ENCODE assay signal across 20 mouse cellular contexts in the genomic region with DNA sequence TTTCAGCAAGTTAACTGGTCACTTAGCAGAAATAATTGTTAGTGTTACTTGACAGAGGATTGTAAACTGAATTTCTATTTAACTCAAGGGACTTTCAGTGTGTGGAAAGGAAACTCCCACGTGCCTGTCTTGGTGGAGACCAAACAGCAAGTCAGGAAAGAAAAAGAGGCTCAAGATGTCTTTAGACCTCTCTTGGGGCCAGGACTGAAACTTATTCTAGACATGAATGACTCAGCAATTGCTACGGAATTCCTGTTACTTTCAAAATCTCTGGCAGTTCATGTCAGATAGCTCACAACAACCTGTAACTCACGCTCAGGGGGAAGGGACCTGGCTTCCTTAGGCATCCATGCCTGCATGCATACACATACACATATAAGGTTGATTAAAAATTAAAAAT. TPM values are rescaled to one million over a fixed set of nuclear protein-coding genes. Genes with fewer than 3 reads are reported as not detected.
A peak's percentile ranks its signal among the peaks of the same experiment; 100 is the strongest.
DNase-seq lines count a peak whose midpoint lies in the region; ATAC-seq and TF ChIP-seq lines count a peak whose summit lies in the region.
"Had no signal": no experiment of that assay in that cellular context is flagged by ENCODE, and none has a peak within 500 bp of the region (broad histone marks: within the 10 kb centered on the region; RNA-seq: fewer than 3 reads in every experiment).

No protein-coding gene starts in this region.

- H3K4me3 ChIP-seq in intestine, embryonic 14.5 days (ENCODE audit: low read depth, low read length), result no peak overlapping the region
- H3K4me3 ChIP-seq in intestine, postnatal 0 days (ENCODE audit: low read depth, low read length), result no peak overlapping the region
- no peak overlapping the region for H3K4me3 ChIP-seq in myocyte
- H3K4me3 ChIP-seq: heart, embryonic 10.5 days; kidney, embryonic 15.5 days; midbrain, embryonic 15.5 days; neural tube, embryonic 12.5 days had no signal

- no peak overlapping the region for H3K27ac ChIP-seq in intestine, embryonic 14.5 days (ENCODE audit: low read depth)
- no peak overlapping the region for H3K27ac ChIP-seq in intestine, postnatal 0 days (ENCODE audit: low read depth, low read length)
- H3K27ac ChIP-seq: heart, embryonic 10.5 days; hindbrain, postnatal 0 days; kidney, embryonic 15.5 days; midbrain, embryonic 15.5 days; neural tube, embryonic 12.5 days had no signal

- 40% methylated on average over 3 of the region's 3 CpGs for WGBS in intestine, embryonic 14.5 days
- 55% methylated on average over 3 of the region's 3 CpGs for WGBS in intestine, postnatal 0 days

- H3K4me2 ChIP-seq in intestine, embryonic 14.5 days (ENCODE audit: low read length), result no peak overlapping the region
- H3K4me2 ChIP-seq in intestine, postnatal 0 days (replicated peaks; ENCODE audit: low read depth), result no peak overlapping the region
- H3K4me2 ChIP-seq in myocyte (ENCODE audit: low read depth), result peak overlapping the region; percentile 7
- H3K4me2 ChIP-seq: kidney, embryonic 15.5 days; midbrain, embryonic 15.5 days; neural tube, embryonic 12.5 days had no signal

- ATAC-seq in intestine, embryonic 14.5 days (replicated peaks; ENCODE audit: low FRiP score, low TSS enrichment, low read depth), result no peak
- ATAC-seq in intestine, postnatal 0 days, result no peak
- no peak for ATAC-seq in monocyte, adult 5-6 weeks (replicated peaks; ENCODE audit: insufficient number of reproducible peaks, low FRiP score, low TSS enrichment, poor library complexity, severe bottlenecking)
- ATAC-seq: forebrain, embryonic 16.5 days; hindbrain, postnatal 0 days; midbrain, embryonic 15.5 days; Patski had no signal

- no peak overlapping the region for H3K9ac ChIP-seq in intestine, embryonic 14.5 days (ENCODE audit: low read length)
- no peak overlapping the region for H3K9ac ChIP-seq in intestine, postnatal 0 days (ENCODE audit: low read depth, low read length)
- H3K9ac ChIP-seq: kidney, embryonic 15.5 days; midbrain, embryonic 15.5 days; neural tube, embryonic 12.5 days had no signal

- TF ChIP-seq POLR2A in myocyte (IDR thresholded peaks at IDR 0.05; ENCODE audit: insufficient read length, low read depth), result no peak

- no peak for TF ChIP-seq CTCF in intestine, postnatal 0 days (IDR thresholded peaks at IDR 0.05; ENCODE audit: low read depth)

- H3K4me1 ChIP-seq in intestine, embryonic 14.5 days (replicated peaks; ENCODE audit: control insufficient read depth, insufficient read depth, low read length), result peaks cover 11% of the 10 kb centered on the region
- H3K4me1 ChIP-seq in intestine, postnatal 0 days (replicated peaks; ENCODE audit: control insufficient read depth, insufficient read depth, low read length), result no peaks in the 10 kb centered on the region
- H3K4me1 ChIP-seq: neural tube, embryonic 12.5 days had no signal

- no peaks in the 10 kb centered on the region for H3K36me3 ChIP-seq in intestine, embryonic 14.5 days (ENCODE audit: control insufficient read depth, insufficient read depth, low read length)
- H3K36me3 ChIP-seq in intestine, postnatal 0 days (ENCODE audit: control insufficient read depth, insufficient read depth), result no peaks in the 10 kb centered on the region
- H3K36me3 ChIP-seq in myocyte (ENCODE audit: control insufficient read depth, insufficient read depth), result no peaks in the 10 kb centered on the region
- H3K36me3 ChIP-seq: heart, embryonic 10.5 days; kidney, embryonic 15.5 days; midbrain, embryonic 15.5 days; neural tube, embryonic 12.5 days had no signal

- H3K9me3 ChIP-seq in intestine, embryonic 14.5 days (ENCODE audit: control insufficient read depth, low read length), result no peaks in the 10 kb centered on the region
- H3K9me3 ChIP-seq in intestine, postnatal 0 days (ENCODE audit: control insufficient read depth), result no peaks in the 10 kb centered on the region
- H3K9me3 ChIP-seq: heart, embryonic 10.5 days; kidney, embryonic 15.5 days; midbrain, embryonic 15.5 days; neural tube, embryonic 12.5 days had no signal

- H3ac ChIP-seq in myocyte (ENCODE audit: control insufficient read depth, insufficient read length), result no peak overlapping the region

- peak; percentile 43 for DNase-seq in intestine, embryonic 14.5 days (ENCODE audit: low spot score)
- peak; percentile 9 for DNase-seq in ZHBTc4 (ENCODE audit: low read depth, low spot score)
- DNase-seq in liver, result peak; percentile 41
- DNase-seq in spleen, postnatal 10 days (ENCODE audit: low spot score in 2 of 2), result no peak
- DNase-seq in embryo, embryonic 9.5 days (ENCODE audit: extremely low spot score), result no peak
- DNase-seq: cerebellum, adult 18-20 months; gastrocnemius, postnatal 25 days; heart, postnatal 4 days; lung, postnatal 4 days; thymus, adult 2 months had no signal

- H3K79me2 ChIP-seq in myocyte (ENCODE audit: control insufficient read depth, insufficient read depth), result peaks cover 3% of the 10 kb centered on the region

- H3K27me3 ChIP-seq in intestine, embryonic 14.5 days (replicated peaks; ENCODE audit: control insufficient read depth, insufficient read depth, low read length), result no peaks in the 10 kb centered on the region
- H3K27me3 ChIP-seq in intestine, postnatal 0 days (replicated peaks; ENCODE audit: control insufficient read depth, insufficient read depth, low read length), result no peaks in the 10 kb centered on the region
- H3K27me3 ChIP-seq in myocyte (ENCODE audit: control insufficient read depth, insufficient read depth, insufficient read length), result no peaks in the 10 kb centered on the region
- H3K27me3 ChIP-seq: kidney, embryonic 15.5 days; midbrain, embryonic 15.5 days; neural tube, embryonic 12.5 days; Patski had no signal

TF ChIP-seq in myocyte, 11 proteins besides CTCF, POLR2A, EP300 and RAD21:
- TF ChIP-seq SRF (IDR thresholded peaks at IDR 0.05; ENCODE audit: control insufficient read depth, insufficient read length, low read depth) (no peak), USF1 (IDR thresholded peaks at IDR 0.05; ENCODE audit: low read depth) (no peak), REST (IDR thresholded peaks at IDR 0.05; ENCODE audit: insufficient read depth, insufficient read length) (no peak), MYOD1 (IDR thresholded peaks at IDR 0.05; ENCODE audit: control insufficient read depth in 1 of 3, insufficient read length in 2 of 3, low read depth in 2 of 3) (no peak), MAX (IDR thresholded peaks at IDR 0.05; ENCODE audit: low read depth) (no peak), MYOG (IDR thresholded peaks at IDR 0.05; ENCODE audit: control insufficient read depth in 1 of 3, insufficient read depth in 1 of 3, insufficient read length in 2 of 3, low read depth in 2 of 3) (no peak), TCF3 (IDR thresholded peaks at IDR 0.05; ENCODE audit: insufficient read length, low read depth) (no peak), CEBPB (IDR thresholded peaks at IDR 0.05; ENCODE audit: insufficient read depth, poor library complexity, severe bottlenecking) (no peak), E2F4 (IDR thresholded peaks at IDR 0.05; ENCODE audit: insufficient read depth) (no peak), TCF12 (IDR thresholded peaks at IDR 0.05; ENCODE audit: insufficient read depth, poor library complexity, severe bottlenecking) (no peak), POLR2AphosphoS2 (IDR thresholded peaks at IDR 0.05; ENCODE audit: insufficient read length, low read depth) (no peak)
TF ChIP-seq in myocyte: peak in this region for 0.

RNA-seq across cellular contexts. Expression of gene Fam69a, which starts 20.7 kb away (rescaled TPM):
- polyA plus RNA-seq in intestine, embryonic 14.5 days (2014; fragmentation: Nextera tagmentation; extraction: Ambion mirVana), result 24.5 and 25.0 TPM in 2 replicates
- 11.7 and 11.8 TPM in 2 replicates for polyA plus RNA-seq in intestine, postnatal 0 days (2015; fragmentation: Nextera tagmentation; extraction: Ambion mirVana)
- polyA plus RNA-seq in myocyte (2012; fragmentation: generic; extraction: Trizol), result 8.2 TPM
- 33.7 to 53.5 TPM (median 47.2 TPM) in 3 replicates for total RNA-seq in monocyte, adult 5-6 weeks (2017)

Comparison
In these comparisons a context has a peak if more than half of its experiments do, and no peak if none do; other contexts are left out.
1. DNase-seq: peak in intestine, embryonic 14.5 days (single experiment), ZHBTc4 (single experiment) and liver (single experiment); none in spleen, postnatal 10 days (0 of 2) and embryo, embryonic 9.5 days (single experiment).